Mouse (Mus musculus): ENCODE data around the gene Man1a2. TPM values are rescaled to one million over a fixed set of nuclear protein-coding genes. Genes with fewer than 3 reads are reported as not detected.

Gene Man1a2
- total and polyA plus RNA-seq, 2 experiments from 2014 or later = 49.0 to 73.2 TPM

DNA sequence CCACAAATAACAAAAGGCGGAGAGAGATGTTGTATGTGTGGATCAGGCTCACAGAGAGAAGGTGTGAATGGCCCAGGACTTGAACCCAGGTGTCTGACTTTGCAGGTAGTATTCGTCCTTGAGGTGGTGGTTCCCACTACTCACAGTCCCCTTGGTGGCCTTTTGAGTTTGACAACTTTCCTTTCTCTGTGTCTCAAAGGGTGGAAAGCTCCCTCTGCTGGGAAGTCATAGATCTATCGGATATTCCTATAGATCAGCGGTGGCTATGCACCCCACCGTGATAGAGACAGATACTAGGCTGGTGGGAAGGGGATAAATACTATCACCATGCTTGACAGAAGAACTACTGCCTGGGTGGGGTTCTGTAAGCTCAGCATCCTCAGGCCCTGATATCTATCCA, 130.5 kb downstream of the Man1a2 start:
- Histone ChIP-seq H3K9ac (replicated peaks; ENCODE audit: low read length) (no peak overlapping the region), H3K4me2 (ENCODE audit: low read depth, low read length) (no peak overlapping the region), H3K4me3 (ENCODE audit: low read length) (no peak overlapping the region), H3K27me3 (ENCODE audit: insufficient read depth, low read length) (no peaks in the 10 kb centered on the region), H3K9me3 (ENCODE audit: low read length) (no peaks in the 10 kb centered on the region), H3K4me1 (ENCODE audit: insufficient read depth, low read length) (no peaks in the 10 kb centered on the region), H3K27ac (no peak overlapping the region), H3K36me3 (ENCODE audit: insufficient read depth, low read length) (no peaks in the 10 kb centered on the region)
- DNase-seq (ENCODE audit: low spot score) (peak; percentile 74), ATAC-seq (peak; percentile 54)
- 38% methylated on average over 5 of the region's 5 CpGs for WGBS
- TF ChIP-seq CTCF (IDR thresholded peaks at IDR 0.05; ENCODE audit: low read depth) = peak; percentile 71

- Histone ChIP-seq H3K9ac (replicated peaks; ENCODE audit: low read length) (no peak overlapping the region), H3K4me2 (ENCODE audit: low read depth, low read length) (no peak overlapping the region), H3K9me3 (ENCODE audit: low read length) (no peaks in the 10 kb centered on the region), H3K4me3 (ENCODE audit: low read length) (no peak overlapping the region), H3K27me3 (ENCODE audit: insufficient read depth, low read length) (no peaks in the 10 kb centered on the region), H3K36me3 (ENCODE audit: insufficient read depth, low read length) (no peaks in the 10 kb centered on the region), H3K27ac (no peak overlapping the region), H3K4me1 (ENCODE audit: insufficient read depth, low read length) (no peaks in the 10 kb centered on the region)
- whole genome bisulfite sequencing = 93% methylated on average over 3 of the region's 3 CpGs
- TF ChIP-seq CTCF (IDR thresholded peaks at IDR 0.05; ENCODE audit: low read depth) = no peak
- ATAC-seq = no peak
- DNase-seq (ENCODE audit: low spot score) = no peak
Measured at GRCm38 (mm10) chr3:100552171-100552570, 133.1 kb downstream of the Man1a2 start.

- H3K27ac ChIP-seq = no peak overlapping the region
- no peak for ATAC-seq
- H3K4me2 ChIP-seq (ENCODE audit: low read depth, low read length) = no peak overlapping the region
- H3K36me3 ChIP-seq (ENCODE audit: insufficient read depth, low read length) = no peaks in the 10 kb centered on the region
- no peak for DNase-seq (ENCODE audit: low spot score)
- H3K4me3 ChIP-seq (ENCODE audit: low read length) = no peak overlapping the region
- no peaks in the 10 kb centered on the region for H3K9me3 ChIP-seq (ENCODE audit: low read length)
- 83% methylated on average over 3 of the region's 3 CpGs for WGBS
- no peaks in the 10 kb centered on the region for H3K4me1 ChIP-seq (ENCODE audit: insufficient read depth, low read length)
- H3K9ac ChIP-seq (replicated peaks; ENCODE audit: low read length) = no peak overlapping the region
- H3K27me3 ChIP-seq (ENCODE audit: insufficient read depth, low read length) = no peaks in the 10 kb centered on the region
- no peak for TF ChIP-seq CTCF (IDR thresholded peaks at IDR 0.05; ENCODE audit: low read depth)
Measured at GRCm38 (mm10) chr3:100547913-100548292, 137.4 kb downstream of the Man1a2 start.

DNA sequence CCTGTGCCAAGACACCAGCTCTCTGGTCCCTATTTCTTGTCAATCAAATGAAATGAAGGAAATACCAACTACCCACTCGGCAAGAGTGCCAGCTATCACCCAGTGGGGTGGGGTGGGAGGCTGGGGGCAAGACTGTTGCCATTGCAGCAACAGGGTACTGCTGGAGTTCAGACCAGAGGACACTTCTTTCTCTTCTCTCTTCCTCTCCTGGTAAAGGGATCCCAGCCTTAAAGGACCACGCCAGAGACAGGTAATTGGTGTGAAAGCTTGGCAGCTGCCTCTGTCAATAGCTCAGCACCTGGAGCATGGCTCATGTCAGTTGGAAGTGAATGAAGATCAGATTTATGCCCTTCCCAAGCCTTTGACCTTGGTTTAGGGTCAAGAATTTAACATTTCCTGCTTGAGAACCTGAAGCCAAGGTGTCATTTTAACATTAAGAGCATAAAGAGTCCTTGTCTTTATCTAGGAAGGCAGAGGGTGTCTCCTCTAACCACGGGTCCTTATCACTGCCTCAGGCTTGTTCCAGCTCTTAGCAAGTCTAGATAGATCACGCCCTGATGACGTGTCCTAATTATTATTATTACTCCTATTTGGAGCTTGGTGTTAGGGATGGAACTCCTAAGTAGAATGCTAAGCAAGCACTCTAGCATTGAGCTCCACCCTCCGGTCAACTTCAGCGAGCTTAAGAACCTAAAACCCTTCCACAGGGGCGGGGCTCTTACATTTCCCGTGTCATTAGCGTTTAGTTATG, 138.0 kb downstream of the Man1a2 start:
- no peak for TF ChIP-seq CTCF (IDR thresholded peaks at IDR 0.05; ENCODE audit: low read depth)
- no peak overlapping the region for H3K4me3 ChIP-seq (ENCODE audit: low read length)
- no peak for ATAC-seq
- H3K4me1 ChIP-seq (ENCODE audit: insufficient read depth, low read length) = no peaks in the 10 kb centered on the region
- no peaks in the 10 kb centered on the region for H3K27me3 ChIP-seq (ENCODE audit: insufficient read depth, low read length)
- no peak overlapping the region for H3K27ac ChIP-seq
- H3K9me3 ChIP-seq (ENCODE audit: low read length) = no peaks in the 10 kb centered on the region
- DNase-seq (ENCODE audit: low spot score) = no peak
- H3K36me3 ChIP-seq (ENCODE audit: insufficient read depth, low read length) = no peaks in the 10 kb centered on the region
- no peak overlapping the region for H3K4me2 ChIP-seq (ENCODE audit: low read depth, low read length)
- 89% methylated on average over 10 of the region's 10 CpGs for WGBS
- H3K9ac ChIP-seq (replicated peaks; ENCODE audit: low read length) = no peak overlapping the region

DNA sequence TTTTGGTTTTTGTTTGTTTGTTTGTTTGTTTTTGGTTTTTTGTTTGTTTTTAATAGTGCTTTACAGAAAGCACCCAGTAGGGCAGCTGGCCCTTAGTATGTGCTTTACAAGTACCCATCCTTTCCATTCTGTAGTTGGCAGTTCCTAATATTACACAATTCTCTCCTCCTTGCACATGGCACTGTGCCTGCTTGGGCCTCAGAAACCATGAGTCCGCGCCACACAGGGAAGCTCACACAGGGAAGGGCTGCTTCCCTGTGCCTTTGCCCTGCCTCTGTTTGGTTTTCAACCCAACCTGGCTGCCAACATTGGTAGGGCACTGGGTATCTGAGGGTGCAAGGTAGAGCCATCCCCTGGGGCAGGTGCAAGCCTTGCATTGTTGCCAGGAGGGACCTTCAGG, 148.6 kb downstream of the Man1a2 start:
- no peak for ATAC-seq
- no peak for DNase-seq (ENCODE audit: low spot score)
- Histone ChIP-seq H3K9me3 (ENCODE audit: low read length) (no peaks in the 10 kb centered on the region), H3K4me3 (ENCODE audit: low read length) (no peak overlapping the region), H3K36me3 (ENCODE audit: insufficient read depth, low read length) (no peaks in the 10 kb centered on the region), H3K27ac (no peak overlapping the region), H3K9ac (replicated peaks; ENCODE audit: low read length) (no peak overlapping the region), H3K4me1 (ENCODE audit: insufficient read depth, low read length) (no peaks in the 10 kb centered on the region), H3K27me3 (ENCODE audit: insufficient read depth, low read length) (no peaks in the 10 kb centered on the region), H3K4me2 (ENCODE audit: low read depth, low read length) (no peak overlapping the region)
- no peak for TF ChIP-seq CTCF (IDR thresholded peaks at IDR 0.05; ENCODE audit: low read depth)
- WGBS = 95% methylated on average over 2 of the region's 2 CpGs

DNA sequence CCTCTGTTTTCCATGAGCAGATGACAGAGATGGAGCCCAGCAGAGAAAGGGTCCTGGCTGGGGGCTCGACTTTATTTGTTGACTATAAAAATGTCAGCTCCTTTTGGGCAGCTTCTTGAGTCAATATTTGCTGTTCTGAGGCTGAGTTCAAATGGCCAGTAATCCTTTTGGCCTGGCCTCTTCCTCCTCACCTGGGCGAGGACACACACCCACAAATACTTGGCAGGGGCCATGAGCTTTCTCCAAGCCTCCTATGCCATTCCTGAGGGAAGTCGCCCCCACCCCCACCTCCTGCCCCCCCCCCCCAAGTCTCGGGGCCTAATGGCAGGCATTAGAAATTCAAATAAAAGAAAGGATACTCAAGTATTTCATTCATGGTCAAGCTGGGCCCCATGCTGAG, 149.4 kb downstream of the Man1a2 start:
- no peak overlapping the region for H3K27ac ChIP-seq
- H3K36me3 ChIP-seq (ENCODE audit: insufficient read depth, low read length) = no peaks in the 10 kb centered on the region
- H3K4me3 ChIP-seq (ENCODE audit: low read length) = no peak overlapping the region
- no peaks in the 10 kb centered on the region for H3K4me1 ChIP-seq (ENCODE audit: insufficient read depth, low read length)
- no peaks in the 10 kb centered on the region for H3K9me3 ChIP-seq (ENCODE audit: low read length)
- H3K27me3 ChIP-seq (ENCODE audit: insufficient read depth, low read length) = no peaks in the 10 kb centered on the region
- WGBS = 70% methylated on average over 4 of the region's 4 CpGs
- no peak for TF ChIP-seq CTCF (IDR thresholded peaks at IDR 0.05; ENCODE audit: low read depth)
- no peak overlapping the region for H3K4me2 ChIP-seq (ENCODE audit: low read depth, low read length)
- no peak for DNase-seq (ENCODE audit: low spot score)
- H3K9ac ChIP-seq (replicated peaks; ENCODE audit: low read length) = no peak overlapping the region
- no peak for ATAC-seq

- Histone ChIP-seq H3K9me3 (ENCODE audit: low read length) (no peaks in the 10 kb centered on the region), H3K4me2 (ENCODE audit: low read depth, low read length) (no peak overlapping the region), H3K9ac (replicated peaks; ENCODE audit: low read length) (no peak overlapping the region), H3K4me3 (ENCODE audit: low read length) (no peak overlapping the region), H3K4me1 (ENCODE audit: insufficient read depth, low read length) (no peaks in the 10 kb centered on the region), H3K27ac (no peak overlapping the region), H3K27me3 (ENCODE audit: insufficient read depth, low read length) (no peaks in the 10 kb centered on the region), H3K36me3 (ENCODE audit: insufficient read depth, low read length) (no peaks in the 10 kb centered on the region)
- ATAC-seq (no peak), DNase-seq (ENCODE audit: low spot score) (no peak)
- TF ChIP-seq CTCF (IDR thresholded peaks at IDR 0.05; ENCODE audit: low read depth) = no peak
- WGBS = 68% methylated on average over 3 of the region's 3 CpGs
Measured at GRCm38 (mm10) chr3:100535298-100535697, 150.0 kb downstream of the Man1a2 start.

All from hindbrain, postnatal 0 days (tissue).